Mouse (Mus musculus): ENCODE measurements around the gene Dmtf1.

Gene Dmtf1

DNA sequence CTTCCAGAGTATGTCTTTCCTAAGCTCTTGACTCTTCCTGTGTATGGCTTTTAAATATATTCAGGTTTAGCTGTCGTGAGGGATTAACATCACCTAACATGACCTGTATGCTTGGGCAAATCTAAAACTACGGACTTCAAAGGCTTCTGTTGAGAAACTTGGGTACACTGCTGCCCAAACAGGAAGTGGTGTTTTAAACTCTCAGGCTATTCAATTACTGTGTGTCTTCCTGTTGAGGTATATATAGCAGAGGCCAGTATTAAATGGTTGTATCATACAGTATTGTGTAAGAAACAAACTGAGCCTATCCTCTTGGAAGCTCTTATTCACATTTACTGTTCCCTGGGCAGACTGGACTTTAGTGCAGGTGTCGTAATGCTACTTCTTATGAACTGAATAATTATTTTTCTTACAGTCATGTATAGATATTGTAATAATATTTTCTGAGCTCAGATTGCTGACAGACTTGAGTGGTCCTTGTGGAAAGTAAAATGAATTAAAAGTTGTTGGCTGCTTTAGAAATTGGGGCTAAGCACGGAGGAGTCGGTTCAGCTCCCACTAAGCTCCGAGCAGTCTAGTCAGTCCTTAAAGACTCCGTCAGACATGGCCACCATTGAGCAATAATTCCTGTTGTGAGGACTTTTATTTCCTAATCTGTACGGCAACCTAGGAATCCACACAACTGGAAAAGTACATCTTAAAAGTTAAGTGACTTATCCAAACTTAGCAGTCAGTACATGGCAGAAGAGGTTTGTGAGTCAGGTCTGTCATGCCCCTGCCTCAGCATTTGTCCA, 54.1 kb downstream of the Dmtf1 start:
- no peak for DNase-seq (ENCODE audit: low spot score)

GRCm38 (mm10) chr5:9106806-9107205, 54.8 kb downstream of the Dmtf1 start:
- DNase-seq (ENCODE audit: low spot score) = no peak

- no peak for DNase-seq (ENCODE audit: low spot score)
Measured at GRCm38 (mm10) chr5:9103958-9104357, 57.6 kb downstream of the Dmtf1 start.

GRCm38 (mm10) chr5:9102696-9103095, 58.9 kb downstream of the Dmtf1 start:
- DNase-seq (ENCODE audit: low spot score) = no peak

GRCm38 (mm10) chr5:9100849-9101801, 60.5 kb downstream of the Dmtf1 start:
- peak; percentile 52 for DNase-seq (ENCODE audit: low spot score)

DNA sequence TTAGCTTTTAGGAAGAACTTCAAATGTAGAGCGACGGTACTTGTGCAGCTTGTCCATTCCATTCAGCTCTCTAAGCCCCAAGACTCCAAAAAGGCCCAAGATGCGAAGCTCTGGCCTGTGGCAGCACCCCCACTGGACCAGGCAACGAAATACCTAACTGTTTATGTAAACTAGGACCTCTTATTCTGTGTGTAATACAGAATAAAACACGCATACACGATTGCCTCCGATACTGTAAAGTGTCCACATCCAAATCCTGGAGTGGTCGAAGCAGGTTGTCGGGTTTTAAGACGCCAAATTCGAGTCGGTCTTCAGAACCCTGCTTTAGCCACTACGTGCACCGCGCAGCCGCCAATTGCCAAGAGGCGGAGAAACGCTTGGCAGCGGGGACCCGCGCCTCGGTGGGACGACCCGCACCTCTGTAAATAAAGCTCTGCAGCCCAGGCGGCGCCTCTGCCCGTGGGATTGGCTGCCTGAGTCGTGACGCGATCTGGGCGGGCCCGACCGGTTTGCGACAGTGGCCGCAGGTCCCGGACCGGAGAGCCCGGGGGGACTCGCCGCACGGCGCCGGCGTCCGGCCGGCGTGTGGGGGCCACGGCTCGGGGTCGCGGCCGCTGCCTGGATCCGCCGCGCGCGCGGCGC, 61.2 kb downstream of the Dmtf1 start, which contains the start of gene Tmem243:
Gene Tmem243 (plus strand): TSS at position 462 of the 642 bp plus-strand sequence.
- peak; percentile 77 for DNase-seq (ENCODE audit: low spot score)

DNA sequence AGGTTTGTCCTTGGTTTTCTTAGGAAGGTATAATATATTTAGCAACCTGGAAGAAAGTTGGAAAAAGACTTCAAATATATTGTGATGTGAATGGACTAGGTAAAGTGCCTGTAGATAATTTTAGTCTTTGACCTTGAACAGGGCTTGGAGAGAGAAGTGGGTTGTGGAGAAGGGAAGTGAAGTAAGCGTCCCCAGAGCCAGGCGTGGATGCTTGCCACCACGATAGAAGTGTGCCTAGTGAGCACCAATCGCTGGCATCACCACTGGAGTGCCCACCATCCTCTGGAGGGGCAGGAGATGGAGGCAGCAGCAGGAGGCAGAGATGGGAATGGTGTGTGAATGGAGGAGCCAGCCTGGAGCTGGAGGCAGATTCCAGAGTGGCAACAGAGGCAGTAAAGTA, 68.1 kb downstream of the Dmtf1 start:
- no peak for DNase-seq (ENCODE audit: low spot score)

DNA sequence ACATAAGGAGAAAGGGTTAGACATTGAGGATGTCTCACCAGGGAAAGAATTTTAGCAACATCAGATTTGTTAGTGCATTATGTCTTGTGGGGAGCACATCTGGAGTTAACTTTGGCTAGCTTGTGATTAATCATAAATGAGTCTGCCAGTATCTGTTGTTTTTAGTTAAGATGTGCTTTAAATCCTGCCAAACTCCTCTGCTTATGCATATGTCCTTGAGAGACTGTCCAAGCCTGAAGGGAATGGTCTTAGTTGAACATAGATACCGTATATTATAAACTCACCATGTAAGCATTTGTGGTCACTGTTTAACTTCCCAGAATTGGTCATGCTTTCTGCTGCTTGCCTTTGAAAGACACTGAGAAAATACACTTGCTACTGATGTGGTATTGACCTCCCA, 68.9 kb downstream of the Dmtf1 start:
- no peak for DNase-seq (ENCODE audit: low spot score)

GRCm38 (mm10) chr5:9090493-9091106, 71.0 kb downstream of the Dmtf1 start:
- no peak for DNase-seq (ENCODE audit: low spot score)

DNA sequence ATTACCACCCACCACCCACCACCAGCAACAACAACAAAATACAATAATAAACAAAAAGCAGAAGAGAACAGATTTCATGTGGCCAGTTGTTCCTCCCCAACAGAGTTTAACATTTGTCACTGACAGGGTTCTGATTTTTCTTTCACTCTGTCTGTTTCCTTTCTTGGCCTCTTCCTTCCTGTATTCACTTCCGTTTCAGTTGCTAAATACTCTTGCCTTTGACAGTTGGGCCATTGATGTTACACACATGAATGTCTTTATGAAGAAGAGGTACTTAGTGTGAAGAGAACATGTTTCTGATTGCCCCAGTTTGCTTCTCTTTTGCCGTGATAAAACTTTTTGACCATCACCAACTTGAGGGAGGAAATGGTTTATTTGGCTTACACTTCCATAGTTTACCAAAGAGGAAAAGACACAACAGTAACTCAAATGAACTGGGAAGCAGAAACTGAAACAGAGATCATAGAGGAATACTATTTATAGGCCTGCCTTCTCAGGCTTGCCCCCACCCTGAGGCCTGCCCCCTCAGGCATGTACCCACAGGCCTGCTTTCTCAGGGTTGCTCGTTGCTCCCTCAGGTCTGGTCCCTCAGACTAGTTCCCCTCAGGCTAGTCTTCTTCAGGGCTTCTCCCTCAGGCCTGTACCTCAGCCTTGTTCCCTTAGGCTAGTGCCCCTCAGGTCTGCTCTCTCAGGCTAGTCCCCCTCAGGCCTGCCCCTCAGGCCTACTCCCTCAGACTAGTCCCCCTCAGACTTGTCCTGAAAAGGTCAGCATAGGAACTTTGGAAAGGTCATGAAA, 74.5 kb downstream of the Dmtf1 start:
- DNase-seq (ENCODE audit: low spot score) = no peak

GRCm38 (mm10) chr5:9079773-9080501, 81.6 kb downstream of the Dmtf1 start:
- no peak for DNase-seq (ENCODE audit: low spot score)

GRCm38 (mm10) chr5:9073177-9073854, 88.3 kb downstream of the Dmtf1 start:
- DNase-seq (ENCODE audit: low spot score) = peak; percentile 30

GRCm38 (mm10) chr5:9071360-9071759, 90.2 kb downstream of the Dmtf1 start:
- DNase-seq (ENCODE audit: low spot score) = no peak

- no peak for DNase-seq (ENCODE audit: low spot score)
Measured at GRCm38 (mm10) chr5:9069599-9070209, 91.9 kb downstream of the Dmtf1 start.

DNA sequence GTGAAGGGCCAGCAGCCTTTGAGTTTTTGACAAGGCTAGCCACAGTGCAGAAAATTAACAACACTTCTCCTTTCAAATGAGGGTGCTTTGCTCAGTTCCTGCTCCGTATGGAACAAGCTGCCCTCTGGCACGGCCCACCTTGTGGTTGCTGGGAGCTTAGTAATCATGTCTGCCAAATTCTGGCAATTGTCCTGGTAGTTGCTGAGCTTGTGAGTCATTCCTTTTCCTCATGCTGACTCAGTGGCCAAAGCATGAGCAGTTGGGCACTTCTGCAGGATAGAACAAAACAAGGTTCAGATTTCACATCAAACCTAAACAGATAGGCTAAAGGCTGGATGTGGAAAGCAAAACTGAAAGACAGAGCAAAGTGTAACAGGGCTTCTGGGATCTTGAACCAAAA, 92.7 kb downstream of the Dmtf1 start:
- peak; percentile 89 for DNase-seq (ENCODE audit: low spot score)

Data from adipocyte (in vitro differentiated cells).